Mouse (Mus musculus): Measurements from ENCODE around the gene Zfp13. TPM values are rescaled to one million over a fixed set of nuclear protein-coding genes. Genes with fewer than 3 reads are reported as not detected.
"Not testable (repeated sequence)": the region's sequence is repeated elsewhere in the genome, so short reads cannot be mapped to it uniquely, and the experiment has no call there.

Zfp13 gene
- under 1 TPM in 1 of 2 experiments, not detected in 1; 0.38 TPM for polyA plus RNA-seq (2017; shearing (Covaris generic))

DNA sequence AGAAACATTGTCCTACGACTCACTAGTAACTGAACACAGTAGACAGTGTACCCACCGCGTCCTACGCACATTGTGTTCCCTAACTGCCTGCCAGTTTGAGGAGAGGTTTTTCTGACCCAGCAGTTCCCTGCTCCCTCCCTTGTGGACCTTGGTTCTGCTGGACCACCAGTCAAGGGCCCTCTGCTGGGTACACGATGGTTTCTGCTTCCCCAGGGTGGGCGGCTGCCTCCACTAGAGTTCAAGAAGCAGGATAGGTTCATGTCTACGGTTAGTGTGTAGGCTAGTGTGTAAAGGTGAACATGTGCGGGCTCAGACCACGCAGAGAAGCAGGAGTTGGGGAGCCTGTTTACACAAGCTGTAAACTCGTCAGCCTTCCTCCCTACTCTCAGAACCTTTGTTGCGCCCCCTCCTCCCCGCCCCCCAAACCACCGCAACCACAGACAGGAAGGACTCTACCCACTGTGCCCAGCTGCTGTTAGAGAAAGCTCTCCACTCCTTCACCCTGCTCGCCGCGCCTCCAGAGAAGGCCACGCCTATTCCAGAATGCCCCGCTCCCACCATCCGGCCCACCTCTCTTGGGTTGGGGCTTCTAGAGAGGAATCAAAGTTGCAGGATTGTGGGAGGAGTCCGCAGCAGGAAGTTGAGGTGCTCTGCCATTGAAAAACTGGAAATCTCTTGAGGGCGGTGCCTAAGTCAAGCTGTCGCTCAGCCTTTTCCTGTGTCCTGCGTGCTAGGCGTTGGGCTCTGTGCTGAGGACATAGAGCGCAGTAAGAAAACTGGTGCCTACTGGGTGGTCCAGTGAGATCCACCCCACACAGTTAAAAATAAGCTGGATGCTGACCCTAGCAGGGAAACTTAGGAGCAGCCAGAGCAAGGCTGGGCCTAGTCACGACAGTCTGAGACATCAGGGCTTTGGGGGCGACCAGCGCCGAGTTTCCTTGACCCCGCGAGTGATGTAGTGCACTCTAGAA, at the start of gene Zfp13:
Zfp13 (minus strand) TSS at position 906 of the 971 bp plus-strand sequence.
- peak; percentile 95 for ATAC-seq

DNA sequence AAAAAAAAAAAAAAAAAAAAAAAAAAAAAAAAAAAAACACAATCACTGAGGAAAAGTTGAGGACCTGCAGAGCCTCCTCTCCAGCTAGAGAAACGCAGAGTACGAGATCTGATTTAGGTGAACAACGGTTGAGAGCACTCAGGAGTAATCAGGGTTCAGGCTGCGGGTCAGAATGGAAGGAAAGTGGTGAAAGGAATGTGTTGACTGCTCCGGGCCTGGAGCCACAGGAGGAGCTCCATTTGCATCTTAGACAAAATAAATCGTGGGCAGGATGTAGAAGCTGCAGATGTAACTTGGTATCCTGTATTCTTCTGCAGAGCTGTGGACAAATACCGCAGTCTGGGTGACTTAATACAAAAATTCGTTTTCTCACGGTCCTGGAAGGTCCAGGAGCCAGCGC, 46.6 kb upstream of the Zfp13 start:
- ATAC-seq: no peak

DNA sequence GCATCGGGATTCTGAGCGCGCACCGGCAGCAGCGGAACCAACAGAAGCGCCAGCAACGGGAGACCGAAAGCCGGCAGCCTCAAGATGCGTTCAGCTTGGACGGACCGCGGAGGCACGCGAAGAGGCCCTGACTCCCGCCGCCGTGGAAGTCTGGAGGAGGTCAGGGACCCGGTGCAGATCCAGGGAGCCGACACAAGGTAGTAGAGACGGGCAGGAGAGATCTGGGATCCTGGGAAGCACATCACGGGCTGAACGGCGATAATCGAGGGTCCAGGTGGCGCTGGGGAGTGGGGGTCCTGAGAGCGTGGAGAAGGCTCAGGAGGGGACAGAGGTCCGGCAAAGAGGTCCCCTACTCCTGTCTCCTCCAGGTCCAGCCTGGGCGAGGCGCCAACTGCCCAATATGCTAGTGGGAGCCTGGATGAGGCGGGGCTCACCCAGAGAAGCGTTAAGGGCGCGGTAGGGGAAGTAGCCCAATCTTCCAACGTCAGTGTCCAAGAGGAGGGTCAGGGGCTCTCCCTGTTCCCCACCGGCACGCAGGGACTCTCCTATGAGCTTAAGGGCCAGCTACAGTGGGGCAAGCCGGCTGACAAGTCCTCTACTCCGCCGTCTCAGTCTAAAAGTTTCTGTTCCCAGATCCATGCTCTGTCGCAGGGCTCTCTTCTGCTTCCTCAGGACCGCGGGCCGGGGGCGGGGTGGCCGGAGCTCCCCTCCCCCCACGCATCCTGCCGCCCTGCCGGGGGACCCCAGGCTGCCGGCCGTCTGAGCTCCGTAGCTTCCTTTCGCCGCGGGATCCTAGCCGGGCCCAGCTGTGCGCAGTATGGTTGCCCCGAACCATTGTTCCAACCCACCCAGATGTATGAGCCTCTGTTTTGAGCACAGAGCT, 45.6 kb upstream of the Zfp13 start, which contains the start of gene Mmp25:
Mmp25 (minus strand) TSS at position 665 of the 883 bp plus-strand sequence.
- no peak for ATAC-seq

DNA sequence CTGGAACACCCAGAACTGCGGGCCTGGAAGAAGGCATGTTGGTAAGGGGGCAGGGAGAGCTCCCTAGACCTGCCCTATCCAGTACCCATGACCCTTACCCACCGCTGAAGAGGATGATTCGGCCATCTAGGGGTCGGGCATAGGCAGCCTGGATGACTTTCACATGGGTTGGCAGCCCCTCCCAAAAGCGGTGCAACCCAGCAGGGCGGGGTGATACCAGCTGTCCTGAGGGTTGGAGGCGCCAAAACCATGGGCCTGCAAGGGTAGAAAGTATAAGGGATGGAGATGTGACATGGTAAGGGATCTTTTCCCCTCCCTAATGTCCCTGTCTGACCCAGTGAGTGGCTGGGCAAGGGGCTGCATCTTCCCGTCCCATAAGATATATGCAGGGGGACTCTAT, 32.0 kb upstream of the Zfp13 start:
- no peak for ATAC-seq

DNA sequence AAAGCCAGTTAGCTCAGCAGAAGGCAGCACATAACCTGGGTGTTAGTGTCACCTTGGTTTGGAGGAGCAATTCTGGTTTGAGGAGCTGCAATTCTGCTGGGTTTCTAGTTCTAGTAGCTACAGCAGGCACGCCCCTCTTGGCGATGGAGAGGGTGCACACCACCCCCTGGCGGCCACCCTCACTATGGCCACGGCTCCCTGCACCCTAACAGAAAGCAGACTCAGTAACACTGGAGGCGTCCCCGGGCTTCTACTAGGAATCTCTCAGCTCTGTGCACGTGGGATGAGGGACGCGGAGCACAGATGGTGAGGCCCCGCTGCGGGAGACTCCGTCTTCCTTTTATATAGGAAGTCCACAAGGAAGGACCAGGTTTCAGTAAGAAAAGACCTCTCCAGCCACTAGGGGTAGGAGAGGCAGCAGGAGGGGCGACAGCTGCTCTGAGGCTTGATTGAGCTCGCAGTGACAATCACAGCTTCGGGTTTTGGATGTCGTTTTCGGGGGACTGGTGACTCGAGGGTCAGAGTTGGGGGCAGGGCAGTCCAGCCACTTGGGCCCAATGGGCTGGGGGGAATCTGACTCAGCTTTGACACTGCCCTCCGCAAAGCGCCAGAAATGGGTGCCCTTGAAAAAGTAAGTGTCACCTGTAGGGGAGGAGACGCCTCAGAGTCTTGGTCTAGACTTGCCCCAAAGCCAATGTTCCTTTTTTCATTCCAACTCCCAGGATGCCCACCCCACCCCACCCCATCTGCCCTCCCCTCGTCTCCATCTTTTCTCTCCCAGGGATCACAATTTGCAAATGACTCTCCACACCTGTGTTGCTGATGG, 31.1 kb upstream of the Zfp13 start:
- ATAC-seq: peak; percentile 100

DNA sequence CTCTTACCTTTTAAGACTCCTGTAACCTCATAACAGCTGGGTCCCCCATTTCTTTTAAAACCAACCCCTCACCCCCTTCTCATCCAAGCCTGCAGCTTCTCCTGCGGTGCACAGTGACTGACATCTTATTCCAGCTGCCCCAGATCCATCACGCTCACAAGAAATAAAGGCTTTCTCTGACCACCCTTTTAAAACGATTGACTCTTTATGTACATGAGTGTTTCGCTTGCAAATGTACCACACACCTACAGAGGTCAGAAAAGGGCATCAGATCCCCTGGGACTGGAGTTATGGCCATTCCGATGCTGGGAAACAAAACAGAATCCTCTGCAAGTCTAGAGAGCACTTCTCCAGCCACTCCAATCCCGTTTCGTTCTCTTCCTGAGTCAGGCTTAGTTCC, 28.5 kb upstream of the Zfp13 start:
- no peak for ATAC-seq

DNA sequence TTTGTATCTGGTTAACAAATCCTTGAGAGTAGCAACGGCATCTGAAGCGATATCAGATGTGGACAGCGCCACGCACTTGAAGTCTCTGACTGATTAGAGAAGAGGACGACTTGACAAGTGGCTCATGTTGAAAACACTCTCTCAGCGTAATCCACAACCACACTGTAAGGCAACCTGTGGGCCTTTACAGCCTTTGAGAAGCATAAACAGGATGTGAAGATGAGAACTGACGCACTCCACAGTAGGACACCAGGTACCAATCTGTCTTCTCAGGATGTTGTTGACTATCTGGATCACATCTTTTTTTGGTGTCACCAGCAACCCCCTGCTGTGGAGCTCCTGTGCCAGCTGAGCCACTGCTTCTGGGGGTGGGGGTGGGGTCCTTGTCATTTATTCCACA, 21.1 kb upstream of the Zfp13 start:
- ATAC-seq: peak; percentile 93

DNA sequence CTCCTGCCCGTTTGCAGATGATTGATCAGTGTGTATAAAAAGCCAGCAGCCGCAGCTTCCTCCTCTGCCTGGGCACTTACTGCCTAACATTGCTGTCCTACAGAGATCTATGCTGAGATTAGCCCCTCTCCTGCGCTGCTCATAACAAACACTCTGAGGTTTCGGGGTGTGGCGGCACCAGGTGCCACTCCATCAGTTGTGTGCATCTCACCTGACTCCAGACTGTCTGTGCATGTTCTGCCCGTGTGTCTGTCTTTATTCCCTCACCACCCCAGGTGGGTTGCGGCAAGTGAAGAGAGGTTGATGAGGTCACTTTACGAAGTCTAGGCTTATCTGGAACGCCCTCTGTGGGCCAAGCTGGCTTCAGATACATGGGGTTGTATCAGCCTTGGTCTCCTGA, 17.8 kb upstream of the Zfp13 start:
- ATAC-seq: peak; percentile 64

DNA sequence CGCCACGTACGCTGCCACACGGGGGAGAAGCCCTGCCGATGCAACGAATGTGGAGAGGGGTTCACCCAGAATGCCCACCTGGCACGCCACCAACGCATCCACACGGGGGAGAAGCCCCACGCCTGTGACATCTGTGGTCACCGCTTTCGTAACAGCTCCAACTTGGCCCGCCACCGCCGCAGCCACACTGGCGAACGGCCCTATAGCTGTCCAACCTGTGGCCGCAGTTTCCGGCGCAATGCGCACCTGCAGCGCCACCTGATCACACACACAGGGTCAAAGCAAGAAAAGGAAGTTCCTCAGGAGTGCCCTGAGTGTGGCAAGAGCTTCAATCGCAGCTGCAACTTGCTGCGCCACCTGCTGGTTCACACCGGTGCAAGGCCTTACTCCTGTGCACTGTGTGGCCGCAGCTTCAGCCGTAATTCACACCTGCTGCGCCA, 11.1 kb upstream of the Zfp13 start:
- ATAC-seq: peak; percentile 94

DNA sequence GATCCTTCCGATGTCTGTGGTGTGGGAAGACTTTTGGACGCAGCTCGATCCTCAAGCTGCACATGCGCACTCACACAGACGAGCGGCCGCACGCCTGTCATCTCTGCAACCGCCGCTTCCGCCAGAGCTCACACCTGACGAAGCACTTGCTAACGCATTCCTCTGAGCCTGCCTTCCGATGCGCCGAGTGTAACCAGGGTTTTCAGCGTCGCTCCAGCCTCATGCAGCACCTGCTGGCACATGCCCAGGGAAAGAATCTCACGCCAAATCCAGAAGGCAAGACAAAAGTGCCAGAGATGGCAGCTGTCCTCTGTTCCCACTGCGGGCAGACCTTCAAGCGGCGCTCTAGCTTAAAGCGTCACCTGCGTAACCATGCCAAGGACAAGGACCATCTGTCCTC, 10.3 kb upstream of the Zfp13 start:
- no peak for ATAC-seq

DNA sequence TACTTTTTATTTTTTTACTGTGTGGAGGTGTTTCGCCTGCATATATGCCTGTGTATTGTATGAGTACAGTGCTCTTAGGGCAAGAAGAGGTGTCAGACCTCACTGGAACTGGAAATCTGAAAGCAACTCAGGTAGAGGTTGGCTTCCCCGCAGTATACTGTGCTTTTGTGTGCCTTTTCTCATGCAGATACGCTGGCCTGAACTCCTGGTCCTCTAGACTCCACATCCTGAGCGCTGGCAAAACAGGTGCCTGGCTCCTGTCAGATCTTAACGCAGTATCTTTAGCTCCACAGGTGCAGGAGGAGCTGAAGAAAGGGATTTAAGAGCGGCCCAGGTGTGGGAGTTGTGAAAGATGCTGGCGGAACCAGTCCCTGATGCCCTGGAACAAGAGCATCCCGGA, 5.9 kb upstream of the Zfp13 start:
- no peak for ATAC-seq

DNA sequence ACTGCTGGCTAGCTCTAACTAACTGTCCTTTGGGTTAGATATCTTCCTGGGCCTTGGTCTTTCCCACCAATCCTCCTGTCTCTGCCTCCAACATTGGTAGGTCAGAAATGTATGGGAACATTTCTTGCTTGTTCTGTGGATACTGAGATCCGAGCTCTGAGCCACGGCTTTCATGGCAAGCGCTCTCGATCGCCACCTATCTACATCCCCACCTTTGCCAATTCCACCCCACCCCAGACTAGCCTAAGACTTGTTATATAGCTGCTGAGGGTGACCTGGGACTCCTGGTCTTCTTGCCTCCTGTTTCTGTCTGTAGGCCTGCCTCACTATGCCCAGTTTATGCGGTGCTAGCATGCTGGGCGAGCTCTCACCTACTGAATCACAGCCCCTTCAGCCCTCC, 5.1 kb upstream of the Zfp13 start:
- no peak for ATAC-seq

DNA sequence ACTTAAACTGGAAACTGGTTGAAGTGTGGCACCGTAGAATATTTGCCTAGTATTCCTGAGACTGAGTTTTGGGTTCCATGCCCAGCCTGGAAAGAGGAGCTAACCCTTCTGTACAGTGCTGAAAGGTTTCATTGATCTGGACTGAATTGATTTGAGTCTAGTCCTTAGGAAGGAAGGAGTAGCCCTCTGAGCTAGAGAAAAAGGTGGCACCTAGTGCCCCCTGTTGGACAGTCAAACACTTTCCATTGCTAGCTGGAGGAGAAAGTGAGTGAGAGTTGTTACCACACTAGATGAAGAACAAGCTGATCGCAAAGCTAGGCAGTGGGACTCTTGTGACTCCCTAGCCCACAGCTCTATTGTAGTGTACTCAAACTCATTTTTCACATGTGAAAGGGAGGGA, 4.3 kb upstream of the Zfp13 start:
- no peak for ATAC-seq

DNA sequence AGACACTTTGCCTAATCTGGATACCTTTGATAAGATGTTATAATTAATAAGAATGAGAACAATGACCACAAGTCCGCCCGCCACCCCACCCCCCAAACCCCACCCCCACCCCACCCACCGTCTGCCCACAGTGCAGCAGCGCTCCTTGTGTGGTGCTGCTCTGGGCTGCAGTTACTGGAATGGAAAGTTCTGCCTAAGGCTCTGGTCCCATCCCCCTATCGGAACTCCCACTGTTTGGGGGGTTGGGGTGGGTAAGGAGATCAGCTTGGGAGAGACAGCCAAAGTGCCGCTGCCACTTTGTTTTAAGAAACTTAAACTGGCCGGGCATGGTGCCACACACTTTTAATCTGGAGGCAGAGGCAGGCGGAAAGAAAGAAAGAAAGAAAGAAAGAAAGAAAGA, 3.8 kb upstream of the Zfp13 start:
- ATAC-seq: no peak

DNA sequence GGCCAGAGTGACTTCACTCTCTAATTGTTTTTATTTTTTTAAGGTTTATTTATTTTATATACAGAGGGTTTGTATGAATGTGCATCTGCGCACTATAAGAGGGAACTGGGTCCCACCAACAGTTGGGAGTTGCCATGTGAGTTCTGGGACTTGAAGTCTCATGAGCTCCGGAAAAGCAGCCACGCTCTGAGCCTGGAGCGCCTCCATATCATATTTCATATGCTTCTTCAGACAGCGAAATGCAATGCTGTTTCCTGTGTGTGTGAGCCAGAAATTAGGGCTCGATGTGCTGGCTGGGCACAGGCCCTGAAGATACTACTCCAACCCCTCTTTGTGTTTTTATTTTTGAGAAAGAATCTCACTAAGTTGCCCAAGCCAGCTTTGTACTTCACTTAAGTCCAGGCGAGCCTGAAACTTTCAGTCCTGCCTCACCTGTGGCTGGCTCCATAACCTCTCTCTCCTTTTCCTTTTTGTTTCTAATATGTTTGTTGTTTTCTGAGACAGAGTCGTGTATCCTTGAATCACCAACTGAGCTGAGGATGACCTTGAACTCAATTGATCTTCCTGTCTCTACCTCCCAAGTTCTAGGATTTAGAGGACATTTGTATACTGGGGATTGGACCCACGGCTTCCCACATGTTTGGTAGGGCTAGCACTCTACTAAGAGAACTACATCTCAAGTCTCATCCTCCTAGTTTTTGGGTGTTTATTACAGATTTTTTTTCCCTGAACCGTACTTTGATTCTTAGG, 2.7 kb upstream of the Zfp13 start:
- ATAC-seq: no peak

DNA sequence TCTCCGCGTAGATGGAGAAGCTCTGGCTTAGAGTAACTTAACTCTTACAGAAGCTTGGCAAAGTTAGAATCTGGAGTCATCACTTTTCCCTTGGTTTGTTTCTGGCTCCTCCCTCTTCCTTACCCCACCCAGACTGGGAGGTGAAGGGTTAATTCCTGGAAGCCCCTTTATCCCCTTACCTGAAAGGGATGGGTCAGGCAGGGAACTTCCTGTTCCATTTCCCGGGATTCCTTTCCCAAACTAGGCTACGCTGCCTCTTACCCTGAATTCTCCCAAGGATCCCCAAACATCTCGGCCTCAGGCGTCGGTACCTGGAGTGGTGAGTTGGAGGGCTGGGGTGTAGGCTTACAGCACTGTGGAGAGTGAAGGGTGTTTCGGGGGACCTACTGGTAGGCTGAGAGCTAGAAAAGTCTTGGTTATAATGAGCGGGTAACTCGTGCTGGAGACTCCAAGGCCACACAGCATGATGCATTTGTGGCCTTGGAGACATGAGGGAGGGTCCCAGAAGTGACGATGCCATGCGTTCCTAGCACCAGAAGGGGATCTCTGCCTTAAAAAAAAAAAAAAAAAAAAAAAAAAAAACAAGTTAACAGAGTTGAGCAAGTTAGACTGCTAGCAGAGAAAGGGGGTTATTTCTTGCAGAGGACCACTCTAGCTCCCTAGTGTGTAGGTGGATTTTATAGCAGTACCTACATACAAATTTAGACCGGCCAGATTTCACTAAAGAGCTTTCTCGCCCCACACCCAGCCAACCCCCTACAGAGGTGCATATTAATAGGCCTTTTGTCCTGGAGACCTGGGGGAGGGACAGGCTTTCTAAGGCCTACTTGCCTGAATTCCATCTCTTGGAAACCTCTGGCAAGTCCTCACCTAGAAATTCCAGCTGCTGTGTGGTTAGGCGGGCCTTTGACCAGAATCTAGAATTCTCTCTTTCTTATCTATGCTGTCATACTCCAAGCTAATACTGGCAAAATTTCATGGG, 1.6 kb upstream of the Zfp13 start, which contains the start of gene Zscan10:
Zscan10 (plus strand) TSS at position 216 of the 982 bp plus-strand sequence.
- no peak for ATAC-seq

DNA sequence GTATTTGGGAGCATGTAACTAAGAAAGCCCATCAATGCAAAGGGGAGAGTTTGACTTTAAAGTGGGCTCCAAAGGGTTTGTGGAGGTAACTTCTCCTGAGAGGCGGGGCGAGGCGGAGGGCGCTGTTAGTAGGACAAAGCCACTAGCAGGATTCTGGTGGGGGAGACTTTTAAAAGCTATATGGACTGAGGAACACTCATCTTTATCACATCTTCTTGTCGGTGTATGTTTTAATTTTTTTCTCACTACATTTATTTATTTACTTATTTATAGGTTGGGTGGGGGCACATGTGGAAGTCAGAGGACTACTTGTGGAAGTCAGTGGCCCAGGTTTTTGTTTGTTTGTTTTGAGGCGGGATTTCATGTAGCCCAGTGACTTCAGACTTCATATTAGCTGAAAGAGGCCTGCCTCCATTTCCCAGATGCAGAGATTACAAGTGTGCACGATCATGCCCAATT, 347 bp upstream of the Zfp13 start:
- ATAC-seq: no peak

DNA sequence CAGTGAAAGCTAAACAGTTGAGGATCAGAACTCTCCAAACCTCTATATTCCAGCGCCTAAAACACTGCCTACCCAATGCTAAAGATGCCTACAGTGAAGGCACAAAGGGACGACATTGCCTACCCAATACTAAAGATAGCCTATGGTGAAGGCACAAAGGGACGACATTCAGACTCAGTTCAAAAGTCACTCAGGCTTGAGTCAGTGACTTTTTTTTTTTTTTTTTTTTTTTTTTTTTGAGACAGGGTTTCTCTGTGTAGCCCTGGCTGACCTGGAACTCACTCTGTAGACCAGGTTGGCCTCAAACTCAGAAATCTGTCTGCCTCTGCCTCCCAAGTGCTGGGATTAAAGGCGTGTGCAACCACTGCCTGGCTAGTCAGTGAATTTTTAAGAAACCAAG, 4.1 kb downstream of the Zfp13 start:
- ATAC-seq: not testable (repeated sequence)

DNA sequence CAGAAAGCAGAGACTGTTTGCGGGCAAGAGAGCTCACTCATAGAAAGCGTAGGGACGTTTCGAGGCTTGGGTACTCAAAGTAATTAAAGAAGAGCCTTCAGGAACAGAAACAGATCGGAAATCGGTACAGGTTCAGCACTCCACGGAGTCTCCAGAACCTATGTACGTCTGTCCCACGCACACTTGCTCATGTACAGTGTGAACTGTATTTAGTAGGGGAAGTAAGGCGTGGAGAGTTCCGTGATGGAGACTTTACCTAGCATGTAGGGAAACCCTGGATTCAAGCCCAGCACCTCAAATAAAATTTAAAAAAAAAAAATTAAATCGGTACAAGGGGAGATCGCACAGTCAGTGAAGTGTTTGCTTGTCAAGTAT, 6.4 kb downstream of the Zfp13 start:
- ATAC-seq: peak; percentile 48
